Mouse (Mus musculus) embryonic stem cell, embryonic (primary cell): ENCODE measurements around the gene Jak1.

Source experiments
- CTCF ChIA-PET, 4 experiments: fragments of 300-600 bp in 2 of 4; fragments of 350-600 bp in 2 of 4; sonication (Branson Sonifier 250); formaldehyde crosslinking; loops; one replicate each; lab custom pipeline; 2022; ENCODE audit warnings: inconsistent platforms in 2 of 4; lab: Charles Lee
- POLR2A ChIA-PET, 4 experiments: fragments of 300-600 bp in 2 of 4; fragments of 350-600 bp in 2 of 4; sonication (Branson Sonifier 250); formaldehyde crosslinking; loops; one replicate each; lab custom pipeline; 2022; ENCODE audit warnings: antibody characterized with exemption in 4 of 4, inconsistent platforms in 1 of 4; lab: Charles Lee

Jak1 gene

DNA sequence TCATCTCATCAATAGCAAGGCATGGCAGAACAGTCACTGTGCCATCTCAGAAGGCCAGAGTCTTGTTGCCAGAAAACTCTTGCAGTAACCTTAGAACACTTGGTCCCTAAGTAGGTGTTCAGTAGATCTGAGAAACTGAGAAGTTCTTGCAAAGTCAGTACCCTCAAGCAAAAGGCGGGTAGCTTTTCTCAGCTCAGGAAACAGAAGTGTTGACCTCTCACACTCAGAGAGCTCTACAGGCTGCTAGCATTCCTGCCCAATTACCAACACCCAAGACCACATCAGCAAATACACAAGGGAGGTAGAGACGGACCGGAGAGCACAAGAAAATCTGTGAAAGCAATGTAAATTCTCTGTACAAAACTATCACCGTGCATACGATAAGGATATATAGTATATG lies 39.1 kb downstream of the Jak1 start:
- POLR2A ChIA-PET: interaction anchor here in 1 of 4 experiments (1.8 kb wide), 1 partner anchor 39 kb away, joined by 4 read pairs; the partner anchor contains the start of gene Jak1
- CTCF ChIA-PET: interaction anchor here in 1 of 4 experiments (0.8 kb wide), 1 partner anchor 638 kb away, joined by 3 read pairs; no protein-coding TSS in a partner anchor

GRCm38 (mm10) chr4:101220946-101221345 lies 44.1 kb downstream of the Jak1 start:
- ChIA-PET POLR2A (interaction anchor here in 2 of 4 experiments (0.7 to 1.3 kb wide), 3 partner anchors 26 to 71 kb away, joined by 3 to 5 read pairs (median 3); no protein-coding TSS in a partner anchor), CTCF (no interaction called here)

GRCm38 (mm10) chr4:101219839-101220238 lies 45.2 kb downstream of the Jak1 start:
- CTCF ChIA-PET: no interaction called here

GRCm38 (mm10) chr4:101217026-101217540 lies 48.0 kb downstream of the Jak1 start:
- ChIA-PET CTCF (interaction anchor here in 2 of 4 experiments (0.6 to 0.7 kb wide), 3 partner anchors 23 to 641 kb away, joined by 3 to 4 read pairs (median 3); no protein-coding TSS in a partner anchor), POLR2A (no interaction called here)

More at GRCm38 (mm10) chr4:101219839-101220238, 45.2 kb downstream of the Jak1 start:
- POLR2A ChIA-PET: no interaction called here

DNA sequence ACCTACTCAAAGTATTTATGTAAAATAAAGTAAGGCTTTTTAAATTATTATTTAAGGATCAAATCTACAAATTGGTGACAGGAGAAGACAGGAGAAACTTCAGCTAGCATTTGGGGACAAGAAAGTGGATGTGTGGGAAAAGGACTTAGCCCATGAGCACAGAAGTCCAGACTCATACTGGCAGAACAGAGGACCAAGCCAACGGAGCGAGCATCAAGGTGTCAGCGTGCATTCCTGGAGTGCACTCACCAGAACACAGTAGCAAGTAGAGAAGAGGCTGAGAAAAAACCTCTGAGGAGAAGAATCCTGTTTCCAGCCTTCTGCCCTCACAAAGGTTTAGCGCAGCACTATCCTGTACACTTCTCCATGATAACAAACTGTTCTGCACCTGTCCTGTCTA lies 48.8 kb downstream of the Jak1 start:
- ChIA-PET POLR2A (no interaction called here), CTCF (no interaction called here)

GRCm38 (mm10) chr4:101213477-101213876 lies 51.6 kb downstream of the Jak1 start:
- CTCF ChIA-PET: interaction anchor here in 1 of 4 experiments (0.6 kb wide), 1 partner anchor 381 kb away, joined by 8 read pairs; no protein-coding TSS in a partner anchor

GRCm38 (mm10) chr4:101207492-101207891 lies 57.6 kb downstream of the Jak1 start:
- ChIA-PET POLR2A (no interaction called here), CTCF (no interaction called here)

More at GRCm38 (mm10) chr4:101213477-101213876, 51.6 kb downstream of the Jak1 start:
- POLR2A ChIA-PET: interaction anchor here in 2 of 4 experiments (0.9 to 2.1 kb wide), 2 partner anchors 10 to 52 kb away, joined by 3 to 4 read pairs; partner anchors contain the start of gene Jak1 (in 1 of the 2)

DNA sequence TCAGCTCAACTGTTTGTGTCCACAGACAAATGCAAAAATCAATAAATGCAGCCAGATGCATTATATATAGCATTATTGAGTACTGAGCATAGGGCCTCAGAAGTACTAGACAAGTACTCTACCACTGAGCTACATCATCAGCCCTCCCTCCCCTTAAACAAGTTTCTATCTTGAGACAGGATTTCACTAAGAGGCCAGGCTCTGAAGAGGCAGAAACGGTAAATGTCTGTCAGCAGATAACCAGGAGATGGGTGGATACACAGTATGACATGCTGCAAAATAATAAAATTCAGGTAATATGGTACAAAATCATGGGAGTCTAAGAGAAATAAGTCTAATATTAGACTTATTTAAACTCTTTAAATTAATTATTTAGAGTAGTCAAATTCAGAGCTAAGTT lies 61.6 kb downstream of the Jak1 start:
- ChIA-PET POLR2A (no interaction called here), CTCF (no interaction called here)

DNA sequence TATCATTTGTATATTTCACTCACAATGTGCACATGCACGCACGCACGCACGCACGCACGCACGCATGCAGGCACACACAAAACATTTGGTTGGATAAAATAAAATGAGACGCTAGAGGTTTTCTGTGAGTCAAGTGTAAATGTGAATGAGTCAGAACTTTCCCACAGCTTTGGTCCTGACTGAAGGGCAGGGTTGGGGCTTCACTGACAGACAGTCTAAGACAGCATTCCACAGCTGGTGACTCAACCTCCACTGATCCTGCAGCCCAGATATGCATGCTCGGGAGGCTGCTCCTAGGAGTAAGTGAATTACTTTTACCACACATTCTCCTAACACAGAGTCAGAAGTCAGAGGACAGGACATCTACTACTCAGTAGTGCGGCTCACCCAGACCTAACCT lies 62.5 kb downstream of the Jak1 start:
- ChIA-PET CTCF (no interaction called here), POLR2A (no interaction called here)

GRCm38 (mm10) chr4:101199433-101200081 lies 65.5 kb downstream of the Jak1 start:
- ChIA-PET POLR2A (no interaction called here), CTCF (no interaction called here)

GRCm38 (mm10) chr4:101198333-101198732 lies 66.7 kb downstream of the Jak1 start:
- CTCF ChIA-PET: no interaction called here
- POLR2A ChIA-PET: interaction anchor here in 1 of 4 experiments (0.5 kb wide), 1 partner anchor 37 kb away, joined by 3 read pairs; no protein-coding TSS in a partner anchor

DNA sequence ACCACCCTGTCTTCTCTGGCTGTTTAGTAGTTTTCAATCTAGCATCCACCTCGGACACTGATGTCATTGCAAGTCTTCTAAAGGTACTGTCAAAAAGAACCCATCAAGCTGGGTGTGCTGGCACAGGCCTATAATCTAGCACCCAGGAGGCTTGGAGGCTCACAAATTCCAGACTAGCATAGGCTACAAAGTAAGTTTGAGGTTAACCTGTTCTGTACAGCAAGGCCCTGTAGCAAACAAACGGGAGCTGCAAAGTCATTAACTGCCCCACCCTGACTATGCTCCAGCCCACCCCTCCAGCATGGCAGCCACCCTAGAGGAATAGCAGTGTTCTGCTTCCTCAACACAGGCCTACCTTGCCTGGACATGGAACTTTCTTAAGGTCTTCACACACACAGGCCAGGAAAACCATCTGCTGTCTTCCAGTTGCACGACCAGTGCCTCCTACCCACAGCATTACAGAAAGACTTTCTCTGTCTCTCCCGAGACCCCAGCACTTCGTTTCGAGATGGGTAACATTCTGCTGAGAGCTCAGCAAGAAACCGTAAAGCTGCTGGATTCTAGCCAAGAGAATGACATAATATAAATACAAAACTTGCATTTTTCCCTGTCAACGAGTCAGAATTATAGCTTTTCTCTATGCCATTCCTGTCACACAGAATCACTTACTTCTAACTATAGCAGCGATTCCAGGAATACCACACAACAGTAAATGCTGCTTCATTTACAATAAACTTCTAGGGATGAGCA lies 67.5 kb downstream of the Jak1 start:
- POLR2A ChIA-PET: no interaction called here

GRCm38 (mm10) chr4:101196407-101196806 lies 68.7 kb downstream of the Jak1 start:
- CTCF ChIA-PET: no interaction called here

More for the DNA sequence above, 67.5 kb downstream of the Jak1 start:
- CTCF ChIA-PET: no interaction called here

DNA sequence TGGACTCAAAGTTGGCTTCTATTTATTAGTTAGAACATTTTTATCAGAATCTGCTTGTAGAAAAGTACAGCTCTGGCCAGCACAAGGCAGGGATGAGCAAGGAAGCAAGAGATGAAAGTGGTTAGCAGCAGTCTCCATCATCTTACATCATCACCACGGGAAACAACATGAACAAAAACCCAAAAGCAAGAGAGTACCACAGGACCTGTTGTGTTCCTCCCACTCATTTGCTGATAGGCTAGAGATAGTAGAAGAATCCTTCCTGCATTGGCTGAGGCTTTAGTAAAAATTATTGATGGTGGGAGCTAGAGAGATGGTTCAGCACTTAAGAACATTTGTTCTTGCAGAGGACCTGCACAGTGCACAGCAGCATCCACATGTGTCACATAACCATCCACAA lies 70.9 kb downstream of the Jak1 start:
- CTCF ChIA-PET: no interaction called here

More at GRCm38 (mm10) chr4:101196407-101196806, 68.7 kb downstream of the Jak1 start:
- POLR2A ChIA-PET: no interaction called here

DNA sequence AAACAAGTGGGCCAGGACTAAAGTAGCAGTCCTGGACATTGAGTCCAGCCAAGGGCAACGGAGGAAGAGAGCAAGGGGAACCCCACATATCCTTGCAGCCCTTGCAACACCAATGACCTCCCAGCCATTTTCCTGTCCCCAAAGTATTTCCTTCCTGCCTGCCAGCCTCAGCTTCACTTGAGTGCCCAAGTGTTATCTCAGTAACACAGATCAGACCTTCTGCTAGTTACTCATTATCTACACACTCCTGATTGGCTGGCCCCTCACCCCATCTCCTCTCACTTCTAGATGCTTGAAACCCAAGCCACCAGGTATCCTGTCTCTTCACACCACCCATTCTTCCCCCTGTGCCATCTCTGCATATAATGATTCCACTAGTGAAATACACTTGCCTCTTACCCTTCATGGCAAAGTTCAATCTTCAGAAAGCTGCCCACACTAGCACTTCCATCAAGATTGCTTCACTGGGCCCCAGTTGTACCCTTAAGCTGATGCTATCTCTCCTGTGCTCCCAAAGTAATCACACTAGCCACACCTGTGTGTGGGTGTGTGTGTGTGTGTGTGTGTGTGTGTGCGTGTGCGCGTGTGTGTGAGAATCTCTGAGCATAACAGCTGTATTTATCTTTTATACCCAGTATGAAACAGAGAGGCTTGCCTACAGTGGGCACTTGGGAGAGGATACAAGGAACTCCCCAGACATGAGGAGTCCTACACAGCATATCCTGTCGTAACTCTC lies 72.7 kb downstream of the Jak1 start:
- ChIA-PET POLR2A (interaction anchor here in 1 of 4 experiments (0.7 kb wide), 1 partner anchor 57 kb away, joined by 3 read pairs; no protein-coding TSS in a partner anchor), CTCF (no interaction called here)

More for the DNA sequence above, 70.9 kb downstream of the Jak1 start:
- POLR2A ChIA-PET: no interaction called here

- CTCF ChIA-PET: no interaction called here
- POLR2A ChIA-PET: interaction anchor here in 1 of 4 experiments (0.5 to 1.1 kb wide), 2 partner anchors 22 to 172 kb away, joined by 3 read pairs; no protein-coding TSS in a partner anchor
Measured at GRCm38 (mm10) chr4:101187381-101187780, 77.7 kb downstream of the Jak1 start.

GRCm38 (mm10) chr4:101186591-101186990 lies 78.5 kb downstream of the Jak1 start:
- POLR2A ChIA-PET: interaction anchor here in 1 of 4 experiments (0.5 to 1.0 kb wide), 2 partner anchors 21 to 140 kb away, joined by 3 read pairs; no protein-coding TSS in a partner anchor
- CTCF ChIA-PET: interaction anchor here in 1 of 4 experiments (0.6 kb wide), 1 partner anchor 1049 kb away, joined by 4 read pairs; no protein-coding TSS in a partner anchor

DNA sequence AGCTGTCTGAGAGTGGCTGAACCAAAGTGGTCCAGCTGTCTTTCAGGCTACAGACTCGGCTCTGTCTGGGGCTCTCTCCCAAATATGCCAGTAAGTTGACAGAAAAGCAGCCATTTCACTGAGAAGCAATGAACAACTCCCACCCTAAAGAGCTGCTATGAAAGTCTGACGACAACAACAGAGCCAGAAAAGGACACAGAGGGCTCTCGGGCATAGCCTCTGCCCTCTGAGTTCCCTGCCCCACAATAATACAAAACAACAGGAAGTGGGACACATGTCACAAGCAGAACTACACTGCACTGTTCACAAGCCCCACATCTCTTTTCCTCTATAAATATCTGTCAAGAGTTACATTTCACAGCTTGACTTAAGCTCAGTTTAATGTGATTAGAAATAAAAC lies 79.9 kb downstream of the Jak1 start:
- ChIA-PET POLR2A (no interaction called here), CTCF (interaction anchor here in 1 of 4 experiments (0.6 kb wide), 1 partner anchor 472 kb away, joined by 3 read pairs; no protein-coding TSS in a partner anchor)
